Mouse (Mus musculus): ENCODE results near the gene Pigh.

- TF ChIP-seq POLR2A (IDR thresholded peaks at IDR 0.05; ENCODE audit: low read depth, low read length): no peak; the same call in 1 of the 2 replicates
- TF ChIP-seq CTCF (IDR thresholded peaks at IDR 0.05; ENCODE audit: extremely low read depth, insufficient read length, insufficient replicate concordance, low read depth, low read length): no peak
These were observed 49.1 kb downstream of the Pigh start for GRCm38 (mm10) chr12:79040201-79040827.

All from small intestine, adult 2 months (tissue).